Mouse (Mus musculus) CH12.LX (cell line): Measurements from ENCODE around the gene Cst6.

Source experiments
- CTCF ChIP-seq, 2 experiments: IDR thresholded peaks in 1 of 2; conservative IDR thresholded peaks in 1 of 2; 2 replicates each; pipeline ENCODE4 v1.5.1; 2011 to 2012; ENCODE audit warnings: low read depth in 2 of 2, low read length in 2 of 2, improper control_type of control experiment in 1 of 2, inconsistent platforms in 1 of 2, mild to moderate bottlenecking in 1 of 2, moderate library complexity in 1 of 2
- E2F4 ChIP-seq: IDR thresholded peaks from 2 replicates; pipeline ENCODE4 v1.6.1; 2011; ENCODE audit warnings: low read depth, low read length, improper control_type of control experiment; ENCODE audit not compliant: insufficient replicate concordance
- ELF1 ChIP-seq: IDR thresholded peaks from 2 replicates; pipeline ENCODE4 v1.6.1; 2014; ENCODE audit warnings: low read depth, mild to moderate bottlenecking, inconsistent platforms, low read length, improper control_type of control experiment
- EP300 ChIP-seq: IDR thresholded peaks from 2 replicates; pipeline ENCODE4 v1.6.1; 2011; ENCODE audit warnings: low read length, improper control_type of control experiment
- ETS1 ChIP-seq: conservative IDR thresholded peaks from 2 replicates; pipeline ENCODE4 v1.6.1; 2012; ENCODE audit warnings: low read depth, mild to moderate bottlenecking, inconsistent platforms, low read length, improper control_type of control experiment, moderate library complexity
- HCFC1 ChIP-seq: IDR thresholded peaks from 2 replicates; pipeline ENCODE4 v1.6.1; 2012; ENCODE audit warnings: low read depth, mild to moderate bottlenecking, inconsistent platforms, low read length, improper control_type of control experiment
- JUN ChIP-seq: IDR thresholded peaks from 2 replicates; pipeline ENCODE4 v1.6.1; 2011; ENCODE audit warnings: low read depth, mild to moderate bottlenecking, low read length, improper control_type of control experiment, moderate library complexity; ENCODE audit not compliant: insufficient read depth
- MYC ChIP-seq: IDR thresholded peaks from 2 replicates; pipeline ENCODE4 v1.6.1; 2011; ENCODE audit warnings: low read depth, mild to moderate bottlenecking, improper control_type of control experiment, low read length
- NRF1 ChIP-seq: IDR thresholded peaks from 2 replicates; pipeline ENCODE4 v1.6.1; 2014; ENCODE audit warnings: low read depth, mild to moderate bottlenecking, inconsistent platforms, low read length, improper control_type of control experiment, moderate library complexity
- POLR2A ChIP-seq: IDR thresholded peaks from 2 replicates; pipeline ENCODE4 v1.6.1; 2011; ENCODE audit warnings: low read depth, mild to moderate bottlenecking, improper control_type of control experiment, low read length
- SIN3A ChIP-seq: IDR thresholded peaks from 2 replicates; pipeline ENCODE4 v1.6.1; 2012; ENCODE audit warnings: low read length, improper control_type of control experiment, inconsistent platforms
- TCF12 ChIP-seq: IDR thresholded peaks from 2 replicates; pipeline ENCODE4 v1.6.1; 2014; ENCODE audit warnings: low read depth, mild to moderate bottlenecking, inconsistent platforms, low read length, improper control_type of control experiment
- USF1 ChIP-seq: IDR thresholded peaks from 2 replicates; pipeline ENCODE4 v1.6.1; 2014; ENCODE audit warnings: low read depth, mild to moderate bottlenecking, inconsistent platforms, low read length, improper control_type of control experiment
- ZKSCAN1 ChIP-seq: IDR thresholded peaks from 2 replicates; pipeline ENCODE4 v1.6.1; 2012; ENCODE audit warnings: low read depth, inconsistent platforms, low read length, improper control_type of control experiment, borderline replicate concordance

GRCm38 (mm10) chr19:5362186-5362585 is 12.8 kb upstream of the Cst6 start:
- TF ChIP-seq CTCF (conservative IDR thresholded peaks at IDR 0.05 in 1 of 2, IDR thresholded peaks at IDR 0.05 in 1 of 2; ENCODE audit: low read depth in 2 of 2, low read length in 2 of 2) (no peak), ELF1 (no peak), JUN (no peak), TCF12 (no peak), SIN3A (no peak), MYC (no peak), NRF1 (no peak), HCFC1 (no peak), EP300 (no peak), POLR2A (no peak), USF1 (no peak), ETS1 (no peak), ZKSCAN1 (no peak), E2F4 (no peak)
